Mouse (Mus musculus) gastrocnemius, postnatal 10 days (tissue): ENCODE results near the gene Ralgps2. TPM values are rescaled to one million over a fixed set of nuclear protein-coding genes. Genes with fewer than 3 reads are reported as not detected.
A peak's percentile ranks its signal among the peaks of the same experiment; 100 is the strongest.

ENCODE experiments used
- DNase-seq: peaks from one replicate; pipeline ENCODE4 v3.0.0; 2021; ENCODE audit warnings: mixed read lengths
- long read RNA-seq, 2 experiments: library from polyadenylated mRNA; stranded (forward); transcript quantifications; one replicate each; pipeline ENCODE4 v2.0.0; 2021
- total RNA-seq, 2 experiments: library from RNA; stranded (reverse); gene quantifications; 2 replicates each; pipeline ENCODE4 v1.2.3; 2021

Ralgps2 gene
- total RNA-seq, result 10 to 100 TPM in 1 of 2 experiments, 1 to 10 TPM in 1; 8.4 to 17.6 TPM
- long read RNA-seq, experiment 1, full-length matches to known transcripts, result 2 of 7 reads
- long read RNA-seq, experiment 1, partial matches to known transcripts, result 0 of 7 reads
- long read RNA-seq, experiment 1, other reads (novel, unspliced or antisense), result 5 of 7 reads
- long read RNA-seq, experiment 2, full-length matches to known transcripts, result 6 of 9 reads
- long read RNA-seq, experiment 2, partial matches to known transcripts, result 1 of 9 reads
- long read RNA-seq, experiment 2, other reads (novel, unspliced or antisense), result 2 of 9 reads

DNA sequence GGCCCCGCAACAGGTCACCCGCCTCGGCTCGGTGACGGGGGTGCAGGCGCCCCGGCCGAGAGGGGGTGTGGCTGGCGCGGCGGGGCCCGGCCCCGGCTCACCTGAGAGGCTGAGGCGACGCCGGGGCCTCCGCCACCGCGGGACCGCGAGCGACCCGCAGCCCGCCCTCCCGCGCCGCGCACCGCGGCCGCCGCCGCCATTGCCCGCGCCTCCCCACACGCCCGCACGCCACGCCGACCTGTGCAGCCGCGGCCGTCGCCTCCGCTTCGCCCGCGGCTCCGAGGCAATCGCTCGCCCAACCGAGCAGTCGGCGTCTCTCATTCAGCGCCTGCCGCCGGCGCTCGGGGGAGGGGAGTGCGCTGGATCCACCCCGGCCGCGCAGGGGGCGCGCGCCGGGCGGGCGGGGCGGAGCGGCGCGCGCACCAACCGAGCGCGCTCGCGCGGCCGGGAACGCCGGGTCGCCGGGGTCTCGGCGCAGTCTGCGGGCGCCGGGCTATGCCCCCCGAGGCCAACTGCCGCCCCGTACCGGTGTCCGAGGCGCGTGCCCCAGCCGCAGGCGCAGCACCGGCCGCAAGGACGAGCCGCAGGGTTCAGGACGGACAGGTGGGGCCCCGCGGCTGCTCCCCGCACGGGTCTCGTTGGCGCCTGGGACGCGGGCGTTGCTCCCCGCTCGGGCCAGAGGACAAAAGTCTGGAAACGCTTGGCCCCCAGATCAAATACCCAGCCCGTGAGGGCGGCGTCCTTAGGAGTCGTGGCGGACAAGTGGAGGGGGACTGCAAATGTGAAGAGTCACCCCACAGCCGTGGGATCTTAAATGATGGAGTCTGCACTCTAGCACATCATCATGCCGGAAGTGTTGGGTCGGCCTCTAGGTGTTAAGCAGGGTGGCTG is at the start of gene Ralgps2:
Gene Ralgps2, minus strand, starts transcription at position 376 of the 891 bp plus-strand sequence.
- peak; percentile 58 for DNase-seq

DNA sequence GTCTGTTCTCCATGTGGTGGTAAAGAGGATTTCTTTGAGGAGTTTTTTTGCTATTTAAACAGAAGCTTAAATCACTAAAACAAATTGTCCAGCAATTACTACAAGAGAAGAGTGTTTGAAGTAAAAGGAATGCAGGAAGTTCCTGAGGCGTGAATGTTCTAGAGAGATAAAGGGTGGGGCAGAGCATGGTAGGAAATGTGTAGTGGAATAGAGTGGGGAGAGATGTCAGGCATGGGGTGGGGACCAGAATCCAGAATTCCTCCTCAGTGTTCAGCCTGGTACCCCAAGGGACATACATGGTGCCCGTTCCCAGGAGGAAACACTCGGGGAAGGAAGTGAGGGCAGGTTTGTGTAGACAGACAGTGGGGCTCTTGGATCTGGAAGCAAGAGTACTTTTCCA is 48.1 kb upstream of the Ralgps2 start:
- DNase-seq, result no peak

DNA sequence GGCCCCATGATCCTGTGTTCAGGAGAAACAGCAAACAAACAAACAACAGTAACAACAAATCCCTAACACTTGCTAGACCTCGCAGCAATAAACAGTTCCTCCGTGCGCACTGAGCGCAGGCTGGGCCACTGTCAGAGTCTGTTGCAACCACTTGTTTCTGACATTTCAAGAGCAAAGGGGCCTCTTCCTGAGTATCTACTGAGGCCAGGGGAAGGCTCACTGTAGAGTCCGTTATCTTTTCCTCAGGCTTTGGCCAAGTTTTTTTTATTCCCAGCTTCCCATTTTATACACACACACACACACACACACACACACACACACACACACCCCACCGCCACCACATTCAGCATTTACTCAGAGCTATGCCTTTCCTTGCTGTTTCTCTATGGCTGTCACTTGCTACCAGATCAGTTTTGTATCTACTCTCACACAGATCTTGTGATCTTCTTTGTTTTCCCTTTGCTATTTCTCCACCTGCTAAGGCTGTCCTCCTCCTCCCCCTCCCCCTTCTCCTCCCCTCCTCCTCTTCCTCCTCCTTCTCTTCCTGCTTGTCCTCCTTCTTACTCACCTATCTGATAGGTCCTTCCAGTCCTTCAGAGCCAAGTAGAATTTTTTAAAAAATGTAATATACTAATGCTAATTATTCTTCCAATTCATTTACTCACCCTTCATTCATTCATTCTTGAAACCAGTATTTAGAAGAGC is 47.4 kb upstream of the Ralgps2 start:
- DNase-seq, result no peak

DNA sequence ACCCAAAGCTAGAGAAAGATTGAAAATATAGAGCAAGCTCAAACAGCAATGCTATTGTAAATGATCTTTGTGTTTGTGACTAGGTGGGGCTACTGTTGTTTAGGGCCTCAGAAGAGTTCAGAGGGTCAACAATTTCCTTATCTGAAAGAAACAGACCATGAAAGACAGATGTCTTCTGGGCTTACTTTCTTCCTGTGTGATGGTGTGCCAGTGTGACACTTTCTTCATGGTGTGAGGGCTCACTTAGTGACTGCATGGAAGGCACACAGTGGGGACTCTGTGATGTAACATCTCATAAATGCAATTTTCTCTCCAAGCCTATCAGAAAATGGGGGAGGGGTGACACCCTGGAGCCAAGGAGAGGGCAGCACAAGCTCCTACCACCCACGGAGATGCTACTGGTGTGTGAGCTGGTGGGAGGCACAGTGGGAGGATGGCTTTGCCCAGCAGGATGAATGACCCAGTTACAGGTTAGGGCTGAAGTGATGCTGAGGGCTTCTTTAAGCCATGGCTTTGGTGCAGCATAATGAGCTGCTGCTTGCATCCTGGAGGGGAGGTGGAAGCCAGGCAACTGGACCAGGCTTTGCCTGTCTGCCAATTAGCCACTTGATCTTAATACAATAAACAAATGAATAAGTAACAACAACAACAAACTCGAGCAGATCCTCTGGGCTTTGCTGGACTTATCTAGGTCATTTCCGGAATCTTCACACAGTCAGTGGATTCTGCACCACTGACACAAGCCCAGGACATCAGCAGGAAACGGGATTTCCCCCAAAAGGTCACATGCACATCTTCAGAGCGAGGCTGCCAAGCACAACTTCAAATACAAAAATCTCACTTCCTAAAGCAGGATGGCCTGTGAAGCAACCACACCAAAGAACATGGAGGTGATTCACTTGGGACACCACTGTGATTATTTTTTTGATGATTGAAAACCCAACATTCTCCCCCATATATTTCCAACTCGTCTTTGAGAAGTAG is 46.5 kb upstream of the Ralgps2 start:
- DNase-seq, result no peak

DNA sequence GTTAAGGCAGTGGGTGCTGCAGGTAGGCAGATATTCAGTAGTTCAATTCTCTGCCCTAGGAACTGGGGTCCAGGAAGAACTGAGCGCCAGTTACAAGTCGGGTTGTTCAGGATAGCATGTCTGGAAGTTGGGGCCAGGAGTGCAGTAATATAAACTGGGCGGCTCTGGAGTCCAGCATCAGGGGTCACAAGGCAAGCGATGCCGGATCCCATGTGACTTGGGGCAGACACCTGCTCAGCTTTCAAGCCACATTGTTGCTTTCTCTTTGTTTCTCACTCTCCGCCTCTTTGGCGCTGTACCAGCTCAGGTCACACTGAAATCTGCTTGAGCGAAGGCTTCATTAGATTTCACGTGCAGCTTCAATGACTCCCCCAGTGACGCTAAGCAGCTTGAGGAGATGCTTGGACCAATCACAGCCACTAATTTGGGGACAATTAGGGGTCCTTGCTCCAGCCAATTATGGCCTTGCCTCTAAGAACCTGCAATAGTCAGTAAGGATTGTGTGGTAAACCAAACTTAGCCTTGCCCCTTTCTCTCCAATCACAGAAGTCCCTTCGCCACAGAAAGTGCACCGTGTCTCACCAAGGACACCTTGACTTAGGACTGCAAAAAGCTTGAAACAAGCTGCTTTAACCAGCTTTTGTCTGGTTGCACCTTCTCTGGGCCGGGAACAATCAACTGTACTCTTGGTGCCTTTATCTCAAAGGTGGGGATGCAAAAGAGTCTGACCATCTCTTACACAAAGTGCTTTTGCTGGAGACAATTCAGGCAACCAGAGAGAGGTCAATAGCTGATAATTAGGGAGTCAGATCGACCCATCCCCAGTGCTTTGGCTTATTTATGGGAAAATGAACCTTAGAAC is 43.8 kb upstream of the Ralgps2 start:
- DNase-seq, result no peak

DNA sequence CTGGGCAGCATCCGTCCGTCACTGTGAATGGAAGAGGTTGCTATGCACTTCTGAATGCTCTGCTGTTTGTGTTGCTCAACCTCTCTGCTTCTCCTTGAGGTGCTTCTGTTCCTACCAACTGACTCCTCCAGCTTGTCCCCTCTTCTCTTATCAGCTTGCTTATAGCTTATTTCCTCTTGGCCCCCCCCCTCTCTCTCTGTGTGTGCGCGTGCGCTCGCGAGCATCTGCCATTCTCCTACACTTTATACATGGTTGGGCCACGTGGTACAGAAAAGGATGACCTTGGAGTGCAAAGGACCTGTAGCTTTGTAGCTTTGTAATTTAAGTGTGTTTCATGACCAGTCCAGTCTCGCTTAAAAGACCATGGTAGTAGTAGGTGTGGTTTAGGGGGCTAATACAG is 42.5 kb upstream of the Ralgps2 start:
- no peak for DNase-seq

DNA sequence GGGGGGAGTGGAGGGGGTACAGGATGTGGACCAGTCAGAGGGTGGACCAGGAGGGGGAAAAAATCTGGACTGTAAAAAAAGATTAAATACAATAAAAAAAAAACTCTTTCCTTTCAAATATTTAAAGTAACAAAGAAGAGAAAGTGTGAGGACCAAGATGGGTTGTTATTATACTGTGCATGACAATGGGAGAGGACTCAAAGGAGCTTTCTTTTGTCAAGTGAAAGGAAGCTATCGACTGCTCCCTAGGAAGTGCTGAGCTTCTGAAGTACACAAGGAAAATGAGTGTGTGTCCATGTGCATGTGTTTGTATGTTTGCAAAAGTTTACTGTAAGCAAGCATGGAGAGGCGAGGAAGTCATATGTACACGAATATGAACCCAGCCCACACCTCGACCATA is 40.3 kb upstream of the Ralgps2 start:
- DNase-seq, result no peak

DNA sequence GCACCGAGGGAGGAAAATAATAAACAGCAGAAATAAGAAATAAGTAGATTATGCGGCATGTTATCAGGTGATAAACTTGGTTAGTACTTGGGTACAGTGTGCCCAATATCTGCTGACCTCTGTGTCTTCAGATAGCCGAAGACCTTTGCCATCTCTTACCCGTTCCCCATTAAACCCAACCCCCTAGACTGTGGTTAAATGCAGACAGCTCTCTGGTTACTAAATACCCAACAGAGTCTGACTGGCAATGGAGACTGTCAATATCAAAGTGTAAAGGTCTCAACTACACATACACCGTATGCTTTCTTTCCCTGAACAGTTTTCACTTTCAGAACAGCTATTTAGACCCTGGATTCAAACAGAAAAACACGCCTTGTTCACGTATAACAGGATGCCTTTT is 39.2 kb upstream of the Ralgps2 start:
- DNase-seq, result no peak

DNA sequence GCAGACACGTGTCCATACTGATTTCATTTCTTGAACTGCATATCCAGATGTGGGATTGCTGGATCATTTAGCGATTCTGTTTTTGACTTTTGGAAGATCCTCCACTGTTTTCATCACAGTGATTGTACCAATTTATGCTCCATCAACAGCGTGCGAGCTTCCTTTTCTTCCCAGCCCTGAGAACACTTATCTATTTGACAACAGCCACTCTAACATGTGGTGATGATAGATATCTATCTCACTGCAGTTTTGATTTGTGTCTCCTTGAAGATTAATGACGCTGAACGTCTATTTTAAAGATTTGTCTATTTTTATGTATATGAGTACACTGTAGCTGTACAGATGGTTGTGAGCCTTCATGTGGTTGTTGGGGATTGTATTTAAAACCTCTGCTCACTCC is 34.4 kb upstream of the Ralgps2 start:
- no peak for DNase-seq

DNA sequence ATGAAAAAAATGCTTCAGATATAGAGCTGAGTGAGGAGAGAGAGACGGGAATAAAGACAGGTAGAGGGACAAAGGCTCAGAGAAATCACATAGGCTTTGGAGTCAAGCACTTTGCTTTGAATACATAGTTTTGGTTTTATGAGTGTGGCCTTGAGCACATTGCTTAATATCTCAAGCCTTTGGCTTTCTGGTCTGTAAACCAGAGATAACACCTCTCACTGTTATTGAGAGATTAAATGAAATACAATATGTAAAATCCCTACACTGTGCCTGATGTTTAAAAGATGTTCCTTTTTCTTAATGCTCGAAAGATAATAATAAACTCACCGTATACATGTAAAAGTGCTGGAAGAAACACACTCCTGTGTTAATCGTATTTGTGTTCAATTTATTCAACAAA is 33.0 kb upstream of the Ralgps2 start:
- no peak for DNase-seq

DNA sequence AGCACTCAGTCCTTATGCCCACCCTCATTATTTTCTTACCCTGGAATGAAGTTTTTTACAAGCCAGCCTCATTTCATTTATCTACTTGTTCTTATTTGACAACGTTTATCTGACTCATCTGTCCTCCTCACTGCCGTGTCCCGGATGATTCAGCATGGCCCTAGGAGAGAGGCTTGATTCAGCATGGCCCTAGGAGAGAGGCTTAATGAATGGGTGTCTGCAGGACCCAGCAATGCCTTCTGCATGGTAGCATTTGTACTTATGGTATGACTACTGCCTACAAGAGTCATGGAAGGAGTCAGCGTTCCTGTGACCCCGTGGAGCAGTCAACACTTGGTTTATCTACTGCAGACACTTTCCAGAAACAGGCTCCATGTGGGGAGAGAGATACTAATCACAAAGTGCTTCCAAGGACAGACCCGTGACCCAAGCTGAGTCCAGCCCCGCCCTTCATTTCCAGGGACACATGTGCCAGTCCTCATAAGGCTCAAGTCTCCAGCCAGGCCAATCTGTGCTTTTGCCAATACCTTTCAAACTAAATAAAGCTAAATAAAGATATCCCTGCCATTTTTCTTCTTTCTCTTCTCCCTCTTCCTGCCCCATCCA is 31.9 kb upstream of the Ralgps2 start:
- DNase-seq, result no peak

DNA sequence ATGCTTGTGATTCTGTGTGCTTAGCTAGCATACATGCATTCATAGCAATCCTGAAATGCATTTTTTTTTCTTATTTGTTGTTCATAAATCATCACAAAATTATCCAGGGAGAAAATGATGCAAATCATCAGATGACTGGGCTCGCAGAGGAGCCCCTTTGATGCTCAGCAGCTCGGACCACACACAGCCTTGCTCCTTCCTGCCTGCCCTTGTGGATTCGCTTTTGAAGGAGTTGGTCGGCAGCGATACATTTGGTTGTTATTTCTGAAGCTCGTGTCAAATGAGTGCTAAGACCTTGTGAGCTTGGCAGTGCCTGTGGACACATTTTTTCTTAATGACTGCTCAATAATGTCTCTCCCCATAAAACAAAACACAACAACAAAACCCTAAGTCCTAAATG is 31.2 kb upstream of the Ralgps2 start:
- no peak for DNase-seq

DNA sequence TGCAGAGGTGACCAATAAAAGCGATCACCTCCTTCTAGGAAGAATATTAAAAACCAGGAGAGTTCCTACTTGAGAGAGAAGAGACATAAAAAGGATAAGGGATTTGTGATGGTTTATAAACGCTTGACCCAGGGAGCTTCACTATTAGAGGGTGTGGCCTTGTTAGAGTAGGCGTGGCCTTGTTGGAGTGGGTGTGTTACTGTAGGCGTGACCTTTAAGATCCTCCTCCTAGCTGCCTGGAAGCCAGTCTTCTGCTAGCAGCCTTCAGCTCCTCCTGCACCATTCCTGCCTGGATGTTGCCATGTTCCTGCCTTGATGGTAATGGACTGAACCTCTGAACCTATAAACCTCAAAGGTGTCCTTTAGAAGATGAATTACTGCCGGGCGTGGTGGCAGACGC is 28.7 kb upstream of the Ralgps2 start:
- no peak for DNase-seq

DNA sequence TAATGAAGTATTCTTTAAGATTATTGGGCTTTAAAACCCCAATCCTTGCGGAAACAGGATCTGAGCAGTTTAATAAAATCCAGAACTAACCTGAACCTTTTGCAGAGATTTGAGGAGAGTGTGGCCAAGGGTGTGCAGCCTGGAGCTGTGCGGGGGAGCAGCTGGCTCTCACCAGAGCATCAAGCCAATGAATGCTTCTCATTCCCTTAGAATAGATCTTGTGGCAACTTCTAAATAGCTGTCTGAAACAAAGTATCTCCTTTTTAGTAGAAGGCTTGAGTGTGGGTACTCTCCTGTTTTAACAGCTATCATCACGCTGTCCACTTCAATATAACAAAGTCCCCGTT is 25.1 kb upstream of the Ralgps2 start:
- DNase-seq, result no peak

DNA sequence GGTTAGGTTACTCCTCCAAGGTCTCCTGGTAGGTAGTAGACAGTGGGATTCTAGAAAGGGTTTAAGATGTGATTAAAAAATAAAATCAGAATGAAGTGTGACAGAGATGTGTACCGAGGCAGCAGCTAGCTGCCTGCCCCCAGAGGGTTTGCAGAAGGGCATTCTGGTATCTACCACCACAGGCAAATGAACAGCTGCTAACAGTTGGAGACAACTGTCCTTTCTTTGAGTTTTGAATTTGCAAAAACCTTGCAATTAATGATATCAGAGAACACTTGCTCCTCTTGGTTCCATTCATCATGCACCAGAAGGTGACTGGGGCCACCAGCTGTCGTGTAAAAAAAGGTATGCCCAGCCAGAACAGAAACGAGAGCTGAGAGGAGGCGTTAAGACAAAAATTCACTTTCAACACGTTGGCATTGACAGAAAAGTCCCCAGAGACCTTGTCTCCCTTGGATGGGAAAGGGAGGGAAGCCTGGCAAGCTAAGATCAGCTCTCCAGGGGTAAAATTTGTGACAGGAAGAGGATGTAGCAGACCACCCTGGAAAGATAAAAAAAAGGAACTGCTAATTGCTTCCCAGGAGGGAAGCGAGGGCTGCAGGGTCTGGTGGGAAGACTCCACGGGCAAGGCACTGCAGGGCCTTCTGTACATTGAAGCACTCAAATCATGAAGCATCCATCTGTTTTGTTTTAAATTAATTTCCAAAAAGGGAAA is 24.6 kb upstream of the Ralgps2 start:
- DNase-seq, result no peak

DNA sequence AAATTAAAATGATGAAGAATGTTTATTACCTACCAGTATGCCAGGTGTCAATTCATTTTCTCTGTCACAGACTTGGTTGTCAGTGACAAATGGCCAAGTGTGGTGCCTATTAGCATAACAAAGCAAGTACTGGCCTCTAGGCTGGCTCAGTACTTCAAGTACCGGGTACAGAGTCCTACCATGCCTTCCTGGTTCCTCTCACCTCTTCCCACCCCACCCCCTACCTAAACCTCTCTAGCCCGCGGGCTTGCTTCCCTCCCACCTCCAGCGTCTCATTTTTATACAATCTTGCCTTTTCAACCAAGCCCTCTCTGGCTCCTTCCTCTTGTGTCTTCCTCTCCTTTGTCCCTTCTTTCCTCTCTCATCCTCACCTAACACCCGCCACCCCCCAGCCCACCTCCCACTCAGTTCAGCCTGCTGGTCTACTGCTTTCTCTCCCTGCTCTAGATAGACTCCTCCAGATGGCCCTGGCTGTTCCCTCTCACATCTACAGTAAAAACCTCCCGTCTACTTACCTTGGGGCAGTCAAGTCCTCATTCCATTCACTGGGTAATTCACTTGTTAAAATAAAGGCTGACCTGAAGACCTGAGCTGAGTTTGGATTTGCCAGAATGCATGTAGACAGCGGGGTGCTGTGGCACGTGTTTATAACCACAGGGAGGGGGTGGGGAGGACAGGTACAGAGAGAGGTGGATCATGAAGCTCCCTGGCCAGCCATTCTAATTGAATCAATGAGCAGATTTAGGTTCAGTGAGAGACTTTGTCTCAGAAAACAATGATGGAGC is 22.2 kb upstream of the Ralgps2 start:
- no peak for DNase-seq

DNA sequence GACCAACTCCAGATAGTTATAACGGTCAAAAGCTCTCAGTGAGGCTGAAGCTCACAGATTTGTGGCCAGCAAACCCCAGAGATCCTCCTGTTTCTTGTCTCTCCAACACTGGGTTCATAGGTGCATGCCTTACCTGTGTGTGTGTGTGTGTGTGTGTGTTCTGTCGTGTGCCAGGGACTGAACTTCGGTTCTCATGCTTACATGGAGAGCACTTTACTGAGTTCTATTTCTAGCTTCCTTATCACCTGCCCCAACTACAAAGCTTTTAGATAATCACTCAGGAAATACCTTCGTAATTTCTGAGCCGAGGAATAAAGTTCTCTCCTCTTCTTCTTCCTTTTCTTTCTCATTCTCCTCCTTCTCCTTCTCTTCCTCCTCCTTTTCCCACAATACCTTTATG is 19.6 kb upstream of the Ralgps2 start:
- no peak for DNase-seq

DNA sequence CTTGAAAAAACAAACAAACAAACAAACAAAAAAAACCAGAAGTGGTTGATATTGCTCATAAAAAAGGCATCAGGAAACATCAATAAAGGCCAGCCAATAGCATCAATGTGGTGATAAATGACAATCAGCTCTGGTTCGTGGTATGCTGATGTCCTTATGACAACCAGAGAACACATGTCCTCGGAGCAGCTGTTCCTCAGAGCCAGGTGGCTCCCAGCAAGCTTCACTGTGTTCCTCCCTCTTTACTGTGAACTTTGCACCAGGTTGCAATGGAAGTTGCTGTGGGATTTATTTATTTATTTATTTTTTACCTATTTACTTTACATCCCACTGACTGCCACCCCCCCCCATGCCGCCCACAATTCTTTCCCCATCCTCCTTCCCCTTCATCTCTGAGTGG is 17.9 kb upstream of the Ralgps2 start:
- DNase-seq, result no peak
